ENCODE assay signal across 2 mouse cellular contexts in genomic region chr5:108403453-108403852, GRCm38 (mm10).
TF ChIP-seq lines count a peak whose summit lies in the region.

No protein-coding gene starts in this region.

TF ChIP-seq in CH12.LX, 34 proteins besides CTCF, POLR2A, EP300 and RAD21 (continued from another document):
- peak; percentile 41; the same call in 1 of the 2 replicates for TF ChIP-seq BHLHE40 (IDR thresholded peaks at IDR 0.05; ENCODE audit: low read depth, low read length)
TF ChIP-seq in CH12.LX: peak in this region for 1.

TF ChIP-seq in MEL, 35 proteins besides CTCF, POLR2A, EP300 and RAD21 (continued from another document):
- TF ChIP-seq POLR2AphosphoS5 (IDR thresholded peaks at IDR 0.05; ENCODE audit: borderline replicate concordance, low read depth, low read length) (no peak), MAX (IDR thresholded peaks at IDR 0.05; ENCODE audit: low read length) (0 out of 2 replicates have a peak, but pooled peaks have one; percentile 35), CHD1 (IDR thresholded peaks at IDR 0.05; ENCODE audit: low read depth, low read length) (no peak), GATA1 (IDR thresholded peaks at IDR 0.05; ENCODE audit: low read depth, low read length) (peak; percentile 70), ETS1 (IDR thresholded peaks at IDR 0.05; ENCODE audit: low read depth, low read length) (peak; percentile 32; the same call in 1 of the 2 replicates)
